Mouse (Mus musculus) layer of hippocampus, adult 2 months (tissue): ENCODE measurements around the gene Slc16a13. TPM values are rescaled to one million over a fixed set of nuclear protein-coding genes. Genes with fewer than 3 reads are reported as not detected.
A peak's percentile ranks its signal among the peaks of the same experiment; 100 is the strongest.

Experiments used
- DNase-seq, 2 experiments: peaks; one replicate each; pipeline ENCODE4 v3.0.0; 2022; ENCODE audit warnings: low spot score in 2 of 2
- H3K27ac ChIP-seq: fragments of 200-600 bp; 2 replicates; pipeline ENCODE4 v1.8.1; 2022
- H3K4me3 ChIP-seq: fragments of 200-600 bp; 2 replicates; pipeline ENCODE4 v1.8.1; 2022; ENCODE audit warnings: mild to moderate bottlenecking
- CTCF ChIP-seq: fragments of 200-600 bp; conservative IDR thresholded peaks from 2 replicates; pipeline ENCODE4 v1.8.1; 2022; ENCODE audit warnings: antibody characterized with exemption, mild to moderate bottlenecking, moderate library complexity
- long read RNA-seq, 2 experiments: library from polyadenylated mRNA; stranded (forward); transcript quantifications; one replicate each; pipeline ENCODE4 v2.0.0; 2021; ENCODE audit warnings: borderline mapping rate in 2 of 2
- total RNA-seq, 2 experiments: library from RNA; stranded (reverse); gene quantifications; 2 replicates each; pipeline ENCODE4 v1.2.3; 2021

Gene Slc16a13
- total RNA-seq: 10 to 100 TPM in 1 of 2 experiments, 1 to 10 TPM in 1; 7.9 to 11.0 TPM
- long read RNA-seq, experiment 1: 0 reads
- long read RNA-seq, experiment 2, transcript Slc16a13-201 (4 exons, 2,531 nt): major isoform, 6 of 10 reads
- long read RNA-seq, experiment 2, partial matches to known transcripts: 3 of 10 reads
- long read RNA-seq, experiment 2, other reads (novel, unspliced or antisense): 1 of 10 reads

DNA sequence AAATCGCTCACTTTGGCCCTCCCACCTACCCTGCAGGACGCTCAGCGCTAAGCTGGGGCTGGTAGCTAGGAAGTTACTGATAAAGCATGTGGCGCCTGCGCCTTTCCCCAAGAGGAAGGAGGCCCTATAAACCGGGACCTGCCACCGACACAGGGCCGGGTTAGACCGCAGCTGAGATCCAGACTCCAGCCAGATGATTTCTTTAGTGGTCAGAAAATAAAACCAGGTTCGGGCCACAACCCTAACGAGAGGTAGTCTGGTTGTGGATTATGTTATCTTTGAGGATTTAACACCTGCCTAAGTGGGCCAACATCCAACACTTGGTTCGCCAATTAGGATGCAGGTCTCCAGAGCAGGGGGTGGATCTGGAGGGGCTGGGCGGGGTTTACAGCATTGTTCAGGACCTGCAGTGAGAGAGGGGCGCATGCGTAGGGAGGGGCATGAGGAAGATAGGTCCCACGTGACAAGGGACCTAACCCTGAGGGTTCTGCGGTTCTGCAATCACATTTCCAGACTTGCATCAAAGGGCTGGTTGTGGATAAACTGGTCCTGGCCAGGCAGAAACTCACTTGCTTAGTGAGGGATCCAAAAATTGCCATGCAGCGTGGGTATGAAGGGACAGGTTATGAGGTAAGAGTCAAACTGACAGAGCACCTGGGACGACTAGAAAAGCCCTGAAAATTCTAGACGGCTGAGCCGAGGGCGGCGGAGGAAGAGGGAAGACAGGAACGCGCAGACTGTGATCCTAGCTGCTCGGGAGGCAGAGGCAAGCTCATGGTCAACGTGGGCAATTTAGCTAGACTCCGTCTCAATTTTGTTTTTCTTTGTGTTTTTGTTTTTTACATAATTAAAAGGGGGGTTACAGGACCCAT is at the start of gene Slc16a13:
Slc16a13 (minus strand) TSS at position 334 of the 872 bp plus-strand sequence.
- Histone ChIP-seq H3K4me3 (peak within 1 kb of the TSS; percentile 73), H3K27ac (peak within 1 kb of the TSS; percentile 97)
- TF ChIP-seq CTCF: no peak
- peak; percentile 93 to 97 for DNase-seq

DNA sequence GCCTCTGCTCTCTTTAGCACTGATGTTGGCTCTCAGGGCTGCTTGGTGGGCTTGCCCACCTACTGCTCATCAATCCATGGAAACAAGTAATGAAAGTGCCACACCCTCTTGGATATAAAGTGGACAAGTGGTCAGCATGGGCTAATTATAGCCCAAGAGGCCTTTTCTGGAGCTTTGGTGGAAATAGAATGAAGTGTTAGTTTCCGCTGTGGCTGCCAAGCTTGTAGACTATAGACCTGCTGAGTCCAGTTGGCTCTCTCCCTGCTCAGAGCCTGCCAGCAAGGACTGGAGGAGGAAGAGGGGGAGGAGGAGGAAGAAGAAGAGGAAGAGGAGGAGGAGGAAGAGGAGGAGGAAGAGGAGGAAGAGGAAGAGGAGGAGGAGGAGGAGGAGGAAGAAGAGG is 45.5 kb upstream of the Slc16a13 start:
- no peak for TF ChIP-seq CTCF
- no peak for DNase-seq
- H3K27ac ChIP-seq: no peak overlapping the region
- H3K4me3 ChIP-seq: no peak overlapping the region

- no peak for DNase-seq
- Histone ChIP-seq H3K4me3 (no peak overlapping the region), H3K27ac (no peak overlapping the region)
- no peak for TF ChIP-seq CTCF
Observed at GRCm38 (mm10) chr11:70265819-70266218, 45.0 kb upstream of the Slc16a13 start.

DNA sequence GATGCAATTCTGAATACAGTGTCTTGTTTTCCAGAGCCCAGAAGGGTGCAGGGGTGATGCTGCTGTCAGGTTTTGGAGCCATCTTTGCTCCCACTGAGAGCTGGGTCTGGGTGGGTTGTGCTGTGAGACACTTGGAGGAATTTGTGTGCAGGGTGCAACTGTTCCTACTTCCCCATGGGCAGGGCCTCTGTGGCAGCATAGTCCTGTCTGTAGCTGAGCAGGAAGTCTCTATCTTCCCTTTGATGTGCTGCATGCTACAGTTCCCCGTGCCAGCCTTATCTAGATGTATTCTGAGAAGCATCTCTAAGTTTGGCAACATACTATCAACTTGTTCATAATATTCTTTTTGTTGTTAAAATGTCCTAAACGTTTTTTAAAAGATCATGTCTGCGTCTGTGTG is 44.4 kb upstream of the Slc16a13 start:
- Histone ChIP-seq H3K4me3 (no peak overlapping the region), H3K27ac (no peak overlapping the region)
- DNase-seq: no peak
- TF ChIP-seq CTCF: no peak

DNA sequence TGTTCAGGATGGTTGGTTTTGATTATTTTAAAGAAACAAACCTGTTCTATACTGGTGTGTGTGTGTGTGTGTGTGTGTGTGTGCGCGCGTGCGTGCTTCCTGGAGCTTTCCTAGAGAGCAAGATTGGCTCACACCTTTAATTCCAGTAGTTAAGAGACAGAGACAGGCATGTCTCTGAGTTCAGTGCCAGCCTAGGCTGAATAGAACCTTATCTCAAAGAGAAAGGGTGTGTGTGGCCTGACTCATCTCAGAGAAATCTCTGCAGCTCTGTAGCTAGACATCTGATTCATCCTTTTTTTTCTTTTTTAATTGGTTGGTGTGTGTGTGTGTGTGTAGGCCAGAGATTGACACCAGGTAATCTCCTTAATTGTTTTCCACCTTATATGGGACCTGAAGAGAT is 38.2 kb upstream of the Slc16a13 start:
- no peak overlapping the region for H3K4me3 ChIP-seq
- DNase-seq: no peak
- no peak overlapping the region for H3K27ac ChIP-seq
- TF ChIP-seq CTCF: no peak

DNA sequence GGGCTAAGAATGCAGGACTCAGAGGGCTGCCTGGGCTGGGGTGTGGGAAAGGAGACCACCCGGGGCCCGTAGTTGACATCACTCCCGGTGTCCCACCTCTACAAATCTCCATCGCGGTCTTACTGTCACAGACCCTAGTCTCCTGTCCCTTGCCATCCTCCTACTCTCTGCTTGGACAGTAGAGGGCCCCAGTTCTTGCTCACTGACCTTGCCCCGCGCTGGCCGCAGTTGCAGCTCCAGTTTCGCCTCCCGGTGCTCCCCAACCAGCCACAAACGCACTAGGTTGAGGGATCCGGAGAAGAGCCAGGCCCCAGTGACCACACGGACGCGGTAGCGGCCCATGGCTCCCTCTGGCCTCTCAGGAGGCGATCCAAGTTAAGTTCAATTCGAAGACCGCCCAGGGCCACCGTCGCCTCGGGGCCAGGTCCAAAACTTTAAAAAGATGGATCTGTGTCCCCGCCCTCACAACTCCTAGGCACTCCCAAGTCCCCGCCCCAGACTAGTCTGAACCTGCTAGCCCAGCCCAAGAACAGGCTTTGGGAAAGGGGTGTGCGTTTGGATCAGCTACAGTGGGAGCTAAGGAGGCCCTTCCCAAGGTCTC is 34.2 kb upstream of the Slc16a13 start, which contains the start of gene Alox12:
Alox12 (minus strand) TSS at position 423 of the 601 bp plus-strand sequence.
- peak within 1 kb of the TSS; percentile 40 for H3K4me3 ChIP-seq
- no peak for DNase-seq
- peak; percentile 65 for TF ChIP-seq CTCF
- no peak within 1 kb of the TSS for H3K27ac ChIP-seq

- H3K4me3 ChIP-seq: peak overlapping the region; percentile 40; the same call in 1 of the 2 replicates
- DNase-seq: no peak
- no peak for TF ChIP-seq CTCF
- H3K27ac ChIP-seq: no peak overlapping the region
Observed at GRCm38 (mm10) chr11:70254337-70254736, 33.5 kb upstream of the Slc16a13 start.

- Histone ChIP-seq H3K27ac (no peak overlapping the region), H3K4me3 (no peak overlapping the region)
- DNase-seq: no peak
- no peak for TF ChIP-seq CTCF
Observed at GRCm38 (mm10) chr11:70251853-70252252, 31.0 kb upstream of the Slc16a13 start.

- TF ChIP-seq CTCF: no peak
- no peak overlapping the region for H3K4me3 ChIP-seq
- no peak overlapping the region for H3K27ac ChIP-seq
- no peak for DNase-seq
Observed at GRCm38 (mm10) chr11:70250150-70250549, 29.3 kb upstream of the Slc16a13 start.

GRCm38 (mm10) chr11:70247136-70247845 is 26.4 kb upstream of the Slc16a13 start:
- no peak overlapping the region for H3K27ac ChIP-seq
- peak; percentile 91 for TF ChIP-seq CTCF
- no peak overlapping the region for H3K4me3 ChIP-seq
- peak in 1 of 2 experiments; percentile 81 for DNase-seq

- no peak for DNase-seq
- TF ChIP-seq CTCF: no peak
- Histone ChIP-seq H3K27ac (no peak overlapping the region), H3K4me3 (no peak overlapping the region)
Observed at GRCm38 (mm10) chr11:70242591-70242990, 21.7 kb upstream of the Slc16a13 start.

DNA sequence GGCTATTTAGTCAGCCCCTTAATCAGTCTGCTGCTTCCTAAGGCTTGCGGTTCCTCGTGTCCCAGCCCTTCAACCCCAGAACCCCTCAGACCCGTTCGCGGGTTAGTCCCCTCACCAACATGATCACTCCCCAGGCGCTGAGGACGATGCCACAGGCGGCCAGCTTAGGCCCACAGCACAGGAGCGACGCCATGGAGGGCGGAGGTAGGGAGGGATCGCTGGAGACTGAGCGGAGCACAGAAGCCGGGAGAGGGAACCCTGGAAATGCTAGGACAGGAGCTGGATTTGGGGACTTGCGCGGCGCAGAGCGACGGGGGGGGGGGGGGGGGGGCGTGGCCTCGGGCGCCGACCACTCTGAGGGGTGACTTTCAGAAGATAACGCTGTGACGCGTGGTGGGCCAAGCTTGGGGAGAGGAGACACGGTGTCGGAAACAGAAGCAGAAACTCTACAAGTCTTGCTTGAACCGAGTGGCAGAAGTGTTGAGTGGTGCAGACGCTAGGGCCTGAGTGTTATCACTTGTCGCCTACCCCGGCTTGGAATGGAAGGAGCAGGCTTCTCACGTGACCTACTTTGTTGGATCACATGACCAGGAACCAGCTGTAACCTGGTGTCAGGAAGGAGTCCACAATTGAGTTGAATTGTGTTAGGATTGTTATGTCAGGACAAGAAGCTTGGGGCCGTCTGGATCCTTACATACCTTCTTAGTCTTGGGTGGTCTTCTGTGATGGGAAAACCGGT is 18.8 kb upstream of the Slc16a13 start, which contains the start of the genes Gm21988 and Rnasek:
Gm21988 (minus strand) TSS at position 290 of the 739 bp plus-strand sequence.
Rnasek (minus strand) TSS at position 302 of the 739 bp plus-strand sequence.
- DNase-seq: peak; percentile 79
- TF ChIP-seq CTCF: no peak
- Histone ChIP-seq H3K27ac (peak within 1 kb of the TSS; percentile 95), H3K4me3 (peak within 1 kb of the TSS; percentile 67)
